Mouse (Mus musculus) limb, embryonic 12.5 days (tissue): ENCODE measurements around the gene Rab17. TPM values are rescaled to one million over a fixed set of nuclear protein-coding genes. Genes with fewer than 3 reads are reported as not detected.

Source experiments
- ATAC-seq: fragments of 200-750 bp; cut with Nextera tagmentation; 2 replicates; pipeline ENCODE4 v1.8.0; 2017; ENCODE audit warnings: low read depth, moderate TSS enrichment; ENCODE audit not compliant: insufficient number of reproducible peaks, insufficient read depth, low FRiP score, low TSS enrichment
- H3K27ac ChIP-seq: fragments of 300-500 bp; sonication (generic); 2 replicates; pipeline ENCODE4 v1.5.1; 2016; ENCODE audit warnings: mild to moderate bottlenecking, moderate library complexity
- H3K27me3 ChIP-seq: fragments of 300-500 bp; sonication (generic); 2 replicates; pipeline ENCODE4 v1.6.1; 2016; ENCODE audit warnings: mild to moderate bottlenecking, moderate library complexity
- H3K36me3 ChIP-seq: fragments of 300-500 bp; sonication (generic); 2 replicates; pipeline ENCODE4 v1.6.1; 2016; ENCODE audit warnings: mild to moderate bottlenecking, moderate library complexity
- H3K4me1 ChIP-seq: fragments of 300-500 bp; sonication (generic); replicated peaks from 2 replicates; pipeline ENCODE4 v1.6.1; 2016
- H3K4me2 ChIP-seq: fragments of 300-500 bp; sonication (generic); 2 replicates; pipeline ENCODE4 v1.6.1; 2016; ENCODE audit warnings: mild to moderate bottlenecking, moderate library complexity
- H3K4me3 ChIP-seq: fragments of 300-500 bp; sonication (generic); replicated peaks from 2 replicates; pipeline ENCODE4 v1.5.1; 2016; ENCODE audit warnings: mild to moderate bottlenecking
- H3K9ac ChIP-seq: fragments of 300-500 bp; sonication (generic); replicated peaks from 2 replicates; pipeline ENCODE4 v1.6.1; 2016; ENCODE audit warnings: mild to moderate bottlenecking, moderate library complexity
- H3K9me3 ChIP-seq: fragments of 300-500 bp; sonication (generic); 2 replicates; pipeline ENCODE4 v1.6.1; 2016; ENCODE audit warnings: mild to moderate bottlenecking, moderate library complexity
- WGBS: fragments of 180-500 bp; shearing (Covaris S2); methylation state at CpG from one replicate; pipeline ENCODE4 v1.1.7; 2016; 5-methylcytosine and 5-hydroxymethylcytosine counted together
- polyA plus RNA-seq: library from polyadenylated mRNA; unstranded; fragments of >200 nt; fragmentation: Nextera tagmentation; extraction: Ambion mirVana; gene quantifications from 2 replicates; pipeline ENCODE4 v1.2.1, GENCODE M21; 2016

Rab17 gene
- polyA plus RNA-seq, 1 experiment from 2014 or later: 0.98 TPM

DNA sequence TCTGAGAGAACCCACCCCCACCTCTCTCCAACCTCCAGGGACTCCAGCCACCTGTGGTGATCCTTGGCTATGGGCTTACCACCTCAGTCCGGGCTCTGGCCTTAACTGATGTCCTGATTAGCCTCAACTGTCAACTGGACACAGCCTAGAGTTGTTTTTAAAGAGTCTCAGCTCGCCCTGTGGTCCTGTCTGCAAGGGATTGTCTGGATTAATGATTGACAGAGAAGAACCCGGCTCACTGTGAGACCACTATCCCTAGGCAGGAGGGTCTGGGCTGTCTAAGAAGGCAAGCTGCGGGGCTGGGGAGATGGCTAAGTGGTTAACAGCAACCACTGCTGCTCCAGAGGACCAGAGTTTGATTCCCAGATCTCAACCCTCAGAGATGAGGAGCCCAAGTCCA lies 6.9 kb downstream of the Rab17 start:
- ATAC-seq: no peak
- Histone ChIP-seq H3K36me3 (no peaks in the 10 kb centered on the region), H3K27me3 (peaks cover 31% of the 10 kb centered on the region), H3K4me1 (peaks cover 10% of the 10 kb centered on the region; the same call in 1 of the 2 replicates), H3K4me2 (no peak overlapping the region), H3K4me3 (no peak overlapping the region), H3K9me3 (no peaks in the 10 kb centered on the region), H3K9ac (no peak overlapping the region), H3K27ac (no peak overlapping the region)
- WGBS: 47% methylated on average over 4 of the region's 4 CpGs

DNA sequence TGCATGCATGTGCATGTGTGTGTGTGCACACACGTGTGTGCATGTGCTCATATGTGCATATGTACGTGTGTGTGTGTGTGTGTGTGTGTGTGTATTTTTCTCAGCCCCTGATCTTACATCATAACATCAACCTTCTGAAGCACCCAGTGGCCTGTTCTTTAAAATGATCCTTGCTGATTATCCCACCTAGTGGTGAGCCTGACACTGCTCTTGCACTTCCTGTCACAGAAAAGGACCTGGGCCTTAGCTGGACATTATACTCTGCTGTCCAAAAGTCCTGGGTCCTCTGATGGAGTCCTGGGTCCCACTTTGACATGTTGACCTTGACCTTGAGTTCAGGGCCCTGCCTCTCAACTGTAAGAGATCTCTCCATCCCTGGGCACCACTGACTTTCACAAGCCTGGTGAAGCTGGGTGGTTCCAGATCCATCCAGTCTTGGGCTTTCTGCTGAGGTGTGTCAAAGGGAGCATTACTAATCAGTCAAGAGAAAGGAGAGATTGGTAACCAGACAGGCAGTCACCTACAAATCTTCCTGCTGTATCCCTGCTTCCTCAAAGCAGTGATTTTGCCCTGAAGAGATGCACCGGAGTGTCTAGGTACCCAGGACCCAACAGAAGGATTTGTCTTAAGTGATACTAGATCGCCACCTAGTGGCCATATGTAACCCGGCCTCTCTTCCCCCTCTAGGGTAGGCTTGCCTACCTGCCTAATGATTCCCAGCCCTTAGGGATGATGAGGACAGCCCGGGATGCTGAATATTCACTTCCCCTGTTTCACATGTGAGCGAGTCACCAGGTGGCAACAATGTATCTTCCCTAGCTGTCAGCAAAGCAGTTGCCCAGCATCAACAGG lies 13.0 kb downstream of the Rab17 start:
- H3K4me2 ChIP-seq: no peak overlapping the region
- no peaks in the 10 kb centered on the region for H3K9me3 ChIP-seq
- H3K9ac ChIP-seq: no peak overlapping the region
- H3K27ac ChIP-seq: no peak overlapping the region
- H3K27me3 ChIP-seq: peaks cover 21% of the 10 kb centered on the region; the same call in 1 of the 2 replicates
- 31% methylated on average over 7 of the region's 7 CpGs for WGBS
- H3K4me1 ChIP-seq: peaks cover 7% of the 10 kb centered on the region; the same call in 1 of the 2 replicates
- peak; percentile 69 for ATAC-seq
- H3K4me3 ChIP-seq: no peak overlapping the region
- H3K36me3 ChIP-seq: no peaks in the 10 kb centered on the region

DNA sequence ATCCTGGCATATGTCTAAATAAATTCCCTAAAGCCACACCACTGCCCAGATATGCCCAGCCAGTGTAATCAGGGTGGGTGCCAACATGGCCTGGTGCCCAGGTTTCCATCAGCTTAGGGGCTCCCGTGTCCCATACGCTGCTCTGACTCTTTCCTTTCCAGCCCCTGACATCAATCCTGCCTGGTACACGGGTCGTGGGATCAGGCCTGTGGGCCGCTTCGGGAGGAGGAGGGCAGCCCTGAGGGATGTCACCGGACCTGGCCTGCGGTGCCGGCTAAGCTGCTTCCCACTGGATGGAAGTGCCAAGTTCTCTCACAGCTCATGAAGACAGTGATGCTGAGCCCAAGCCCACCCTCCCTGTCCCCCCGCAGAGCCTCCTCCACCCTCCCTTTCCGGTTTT lies 15.8 kb downstream of the Rab17 start:
- no peaks in the 10 kb centered on the region for H3K9me3 ChIP-seq
- whole genome bisulfite sequencing: 73% methylated on average over 11 of the region's 11 CpGs
- H3K4me3 ChIP-seq: no peak overlapping the region
- peaks cover 7% of the 10 kb centered on the region; the same call in 1 of the 2 replicates for H3K27me3 ChIP-seq
- H3K4me1 ChIP-seq: peaks cover 7% of the 10 kb centered on the region; the same call in 1 of the 2 replicates
- ATAC-seq: no peak
- no peak overlapping the region for H3K9ac ChIP-seq
- H3K36me3 ChIP-seq: no peaks in the 10 kb centered on the region
- H3K4me2 ChIP-seq: no peak overlapping the region
- H3K27ac ChIP-seq: no peak overlapping the region

DNA sequence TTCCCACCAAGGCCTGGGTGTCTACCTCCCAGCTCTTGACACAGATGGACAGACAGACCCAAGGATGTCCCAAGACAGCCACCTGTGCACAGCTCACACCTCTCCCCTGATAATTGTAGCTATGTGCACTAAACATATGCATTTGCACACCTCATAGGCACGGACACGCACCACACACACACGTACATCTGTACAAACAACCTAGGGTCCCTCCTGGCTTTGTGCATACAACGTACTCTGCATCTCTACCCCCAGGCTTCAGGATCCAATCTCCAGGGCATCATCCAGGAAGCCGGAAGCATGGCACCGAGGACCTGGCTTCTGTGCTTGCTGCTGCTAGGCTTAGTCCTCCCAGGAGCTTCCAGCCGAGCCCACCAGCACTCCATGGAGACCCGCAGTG lies 16.7 kb downstream of the Rab17 start, which contains the start of gene Prlh:
Prlh (plus strand) TSS at position 301 of the 400 bp plus-strand sequence.
- Histone ChIP-seq H3K9me3 (no peaks in the 10 kb centered on the region), H3K27me3 (no peaks in the 10 kb centered on the region), H3K36me3 (no peaks in the 10 kb centered on the region), H3K4me3 (no peak within 1 kb of the TSS), H3K4me2 (no peak within 1 kb of the TSS), H3K4me1 (peaks cover 7% of the 10 kb centered on the region; the same call in 1 of the 2 replicates), H3K27ac (no peak within 1 kb of the TSS), H3K9ac (no peak within 1 kb of the TSS)
- no peak for ATAC-seq
- 84% methylated on average over 8 of the region's 8 CpGs for WGBS

DNA sequence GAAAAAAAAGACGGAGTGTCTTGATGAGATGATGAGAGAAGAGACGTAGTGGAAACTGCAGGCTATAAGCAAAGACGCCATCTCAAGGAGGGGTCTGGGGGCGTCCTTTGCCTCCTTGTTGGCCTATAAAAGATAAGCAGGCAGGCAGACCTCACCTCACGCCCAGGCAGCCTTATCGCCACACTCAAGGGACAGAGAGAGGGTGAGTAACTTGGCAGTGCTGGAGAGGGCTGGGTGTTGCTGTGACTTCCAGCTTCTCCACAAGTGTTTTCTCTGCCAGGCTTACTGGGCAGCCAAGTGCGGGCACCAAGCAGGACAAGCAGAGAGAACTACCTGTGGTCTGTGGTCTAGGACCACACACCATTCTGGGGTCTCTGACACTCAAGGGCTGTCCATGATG lies 17.8 kb downstream of the Rab17 start:
- Histone ChIP-seq H3K4me1 (peaks cover 7% of the 10 kb centered on the region; the same call in 1 of the 2 replicates), H3K9me3 (no peaks in the 10 kb centered on the region), H3K27ac (no peak overlapping the region), H3K27me3 (no peaks in the 10 kb centered on the region), H3K4me2 (no peak overlapping the region), H3K9ac (no peak overlapping the region), H3K4me3 (no peak overlapping the region), H3K36me3 (no peaks in the 10 kb centered on the region)
- ATAC-seq: no peak
- 77% methylated on average over 7 of the region's 7 CpGs for WGBS

DNA sequence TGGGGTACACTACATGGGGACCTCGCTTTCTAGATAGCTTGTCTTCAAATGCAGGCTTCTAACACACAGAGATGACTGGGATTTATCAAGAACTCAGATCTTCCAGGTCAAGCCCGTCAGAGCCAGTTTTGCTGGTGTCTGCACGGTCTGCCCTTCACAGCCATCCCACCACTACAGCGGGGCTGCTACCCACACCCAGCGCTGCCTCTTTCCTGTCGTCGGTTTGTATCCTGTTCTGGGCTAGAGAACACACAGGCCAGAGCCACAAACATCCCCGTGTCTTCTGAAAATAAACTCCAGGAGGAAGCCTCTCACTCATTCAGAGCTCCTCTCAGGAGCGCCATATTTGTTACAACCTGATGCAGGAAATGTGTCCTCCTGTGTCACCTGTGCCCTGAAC lies 20.2 kb downstream of the Rab17 start:
- H3K27me3 ChIP-seq: peaks cover 5% of the 10 kb centered on the region; the same call in 1 of the 2 replicates
- no peaks in the 10 kb centered on the region for H3K36me3 ChIP-seq
- H3K27ac ChIP-seq: no peak overlapping the region
- no peak overlapping the region for H3K4me3 ChIP-seq
- no peak overlapping the region for H3K4me2 ChIP-seq
- WGBS: 71% methylated on average over 9 of the region's 9 CpGs
- ATAC-seq: no peak
- no peaks in the 10 kb centered on the region for H3K9me3 ChIP-seq
- no peak overlapping the region for H3K9ac ChIP-seq
- H3K4me1 ChIP-seq: peaks cover 7% of the 10 kb centered on the region; the same call in 1 of the 2 replicates

DNA sequence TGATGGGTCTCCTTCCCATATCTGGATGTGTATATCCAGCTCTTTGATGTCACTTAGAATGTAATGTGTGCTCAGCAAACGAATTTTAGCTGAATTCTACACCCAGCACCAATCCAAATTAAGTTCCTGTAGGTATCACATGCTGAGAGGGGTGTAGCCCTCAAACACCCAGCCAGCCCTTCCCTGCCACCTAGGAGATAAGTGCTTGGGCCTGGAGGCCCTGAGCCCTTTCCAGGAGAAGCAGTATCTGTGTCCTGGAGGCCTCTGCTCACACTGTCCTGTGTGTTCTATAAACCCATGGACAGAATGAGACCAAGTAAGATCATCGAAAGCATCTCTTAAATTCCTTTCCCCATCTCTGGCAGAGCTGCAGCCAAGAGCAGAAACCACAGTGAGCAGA lies 22.2 kb downstream of the Rab17 start:
- no peak for ATAC-seq
- H3K4me3 ChIP-seq: no peak overlapping the region
- no peaks in the 10 kb centered on the region for H3K9me3 ChIP-seq
- H3K9ac ChIP-seq: no peak overlapping the region
- no peak overlapping the region for H3K4me2 ChIP-seq
- no peaks in the 10 kb centered on the region for H3K4me1 ChIP-seq
- H3K27me3 ChIP-seq: peaks cover 5% of the 10 kb centered on the region; the same call in 1 of the 2 replicates
- 69% methylated on average over 2 of the region's 2 CpGs for WGBS
- no peak overlapping the region for H3K27ac ChIP-seq
- H3K36me3 ChIP-seq: no peaks in the 10 kb centered on the region

DNA sequence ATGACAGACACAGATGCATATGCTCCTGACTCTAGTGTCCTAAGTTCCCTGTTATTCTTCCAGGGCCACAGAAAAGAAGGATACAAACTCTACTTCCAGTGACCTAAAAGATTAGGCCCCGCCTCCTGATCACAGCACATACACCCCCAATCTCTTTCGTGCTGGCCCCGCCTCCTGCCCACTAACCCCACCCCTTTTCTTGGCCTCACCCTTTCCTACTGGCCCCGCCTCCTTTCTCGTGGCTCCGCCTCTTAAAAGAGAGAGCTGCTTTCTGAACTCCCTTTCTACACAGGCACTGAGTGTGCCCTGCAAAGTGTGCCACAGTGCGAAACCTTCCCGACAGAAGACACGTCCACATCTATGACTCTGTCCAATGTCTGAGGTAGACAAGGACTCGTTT lies 24.3 kb downstream of the Rab17 start:
- ATAC-seq: no peak
- 60% methylated on average over 10 of the region's 10 CpGs for WGBS
- Histone ChIP-seq H3K4me3 (no peak overlapping the region), H3K36me3 (no peaks in the 10 kb centered on the region), H3K27ac (no peak overlapping the region), H3K9ac (no peak overlapping the region), H3K4me1 (no peaks in the 10 kb centered on the region), H3K9me3 (no peaks in the 10 kb centered on the region), H3K4me2 (no peak overlapping the region), H3K27me3 (peaks cover 5% of the 10 kb centered on the region; the same call in 1 of the 2 replicates)

DNA sequence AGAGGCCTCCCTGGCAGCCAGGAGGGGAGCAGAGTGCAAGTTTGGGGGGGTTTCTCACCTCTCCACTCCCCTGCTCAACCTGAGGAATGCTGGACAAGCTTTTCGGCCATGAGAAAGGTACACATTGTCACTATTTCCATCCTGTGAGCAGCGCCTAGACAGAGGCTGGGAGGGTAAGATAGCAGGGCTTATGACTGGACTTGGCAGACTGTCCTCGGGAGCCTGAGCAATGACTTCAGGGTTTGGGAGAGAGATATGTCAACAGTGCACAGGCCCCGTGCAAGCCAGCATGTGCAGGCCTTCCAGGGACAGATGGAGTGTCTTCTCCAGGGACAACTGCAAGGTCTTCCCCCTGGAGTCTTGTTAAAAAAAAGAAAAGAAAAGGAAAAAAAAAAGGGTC lies 29.5 kb downstream of the Rab17 start:
- 84% methylated on average over 4 of the region's 4 CpGs for WGBS
- Histone ChIP-seq H3K27ac (no peak overlapping the region), H3K4me3 (no peak overlapping the region), H3K9ac (no peak overlapping the region), H3K9me3 (no peaks in the 10 kb centered on the region), H3K36me3 (no peaks in the 10 kb centered on the region), H3K4me2 (no peak overlapping the region), H3K27me3 (peaks cover 5% of the 10 kb centered on the region; the same call in 1 of the 2 replicates), H3K4me1 (no peaks in the 10 kb centered on the region)
- no peak for ATAC-seq

DNA sequence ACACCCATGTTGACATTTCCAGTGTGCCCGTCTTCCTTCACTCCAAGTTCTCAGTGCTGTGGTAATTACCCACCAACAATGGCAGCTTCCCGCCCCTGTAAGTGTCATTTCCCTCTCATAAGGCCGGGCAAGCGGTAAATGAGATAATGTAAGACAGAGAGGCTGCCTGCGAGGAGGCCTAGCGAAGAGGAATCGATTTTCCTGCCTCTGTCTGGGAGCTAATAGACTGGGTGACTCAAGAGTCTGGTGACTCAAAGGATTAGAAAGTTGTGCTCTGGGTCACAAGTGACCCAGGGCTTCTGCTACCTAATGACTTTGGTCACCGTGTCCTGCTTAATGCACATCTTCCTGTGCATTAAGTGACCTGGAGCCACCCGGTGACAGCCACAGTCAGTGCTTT lies 32.5 kb downstream of the Rab17 start:
- Histone ChIP-seq H3K4me2 (no peak overlapping the region), H3K36me3 (no peaks in the 10 kb centered on the region), H3K9me3 (no peaks in the 10 kb centered on the region), H3K27me3 (no peaks in the 10 kb centered on the region), H3K4me1 (no peaks in the 10 kb centered on the region), H3K4me3 (no peak overlapping the region), H3K9ac (no peak overlapping the region), H3K27ac (no peak overlapping the region)
- no peak for ATAC-seq
- 50% methylated on average over 9 of the region's 9 CpGs for WGBS

DNA sequence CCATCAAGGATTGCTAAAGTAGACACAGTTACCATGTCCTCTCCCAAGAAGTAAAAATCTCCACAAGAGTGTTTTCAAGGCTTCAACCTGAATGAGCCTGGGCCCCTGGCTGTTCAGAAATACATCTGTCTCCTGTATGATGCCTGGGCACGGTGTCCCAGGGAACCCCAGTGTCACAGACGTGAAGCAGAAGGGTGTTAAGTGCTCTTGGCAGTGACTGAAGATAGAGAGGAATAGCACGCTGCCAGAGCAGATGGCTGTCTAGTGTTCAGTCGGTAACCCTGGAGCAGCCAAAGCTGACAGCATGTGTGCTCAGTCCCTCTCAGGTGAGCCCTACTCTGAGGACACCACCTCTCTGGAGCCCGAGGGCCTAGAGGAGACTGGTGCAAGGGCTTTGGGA lies 36.5 kb downstream of the Rab17 start:
- H3K36me3 ChIP-seq: no peaks in the 10 kb centered on the region
- H3K27me3 ChIP-seq: peaks cover 4% of the 10 kb centered on the region
- H3K27ac ChIP-seq: no peak overlapping the region
- H3K9ac ChIP-seq: no peak overlapping the region
- ATAC-seq: no peak
- H3K4me2 ChIP-seq: no peak overlapping the region
- no peaks in the 10 kb centered on the region for H3K9me3 ChIP-seq
- H3K4me1 ChIP-seq: peaks cover 4% of the 10 kb centered on the region
- H3K4me3 ChIP-seq: no peak overlapping the region
- WGBS: 77% methylated on average over 5 of the region's 5 CpGs
